Mouse (Mus musculus): ENCODE measurements around the gene Pomgnt1. TPM values are rescaled to one million over a fixed set of nuclear protein-coding genes. Genes with fewer than 3 reads are reported as not detected.

Pomgnt1 gene
- polyA plus RNA-seq, 1 experiment: 75.9 TPM

GRCm38 (mm10) chr4:116141736-116142135, 18.1 kb downstream of the Pomgnt1 start:
- H3K27me3 ChIP-seq (ENCODE audit: control insufficient read depth, insufficient read depth, insufficient read length): no peaks in the 10 kb centered on the region
- TF ChIP-seq MAX (IDR thresholded peaks at IDR 0.05; ENCODE audit: low read depth): no peak
- TF ChIP-seq E2F4 (IDR thresholded peaks at IDR 0.05; ENCODE audit: insufficient read depth): no peak
- TF ChIP-seq TCF3 (IDR thresholded peaks at IDR 0.05; ENCODE audit: insufficient read length, low read depth): no peak
- no peak for TF ChIP-seq USF1 (IDR thresholded peaks at IDR 0.05; ENCODE audit: low read depth)
- TF ChIP-seq MYOG (IDR thresholded peaks at IDR 0.05; ENCODE audit: control insufficient read depth in 1 of 3, insufficient read depth in 1 of 3, insufficient read length in 2 of 3, low read depth in 2 of 3): no peak
- TF ChIP-seq CEBPB (IDR thresholded peaks at IDR 0.05; ENCODE audit: insufficient read depth, poor library complexity, severe bottlenecking): no peak
- no peak for TF ChIP-seq TCF12 (IDR thresholded peaks at IDR 0.05; ENCODE audit: insufficient read depth, poor library complexity, severe bottlenecking)
- TF ChIP-seq REST (IDR thresholded peaks at IDR 0.05; ENCODE audit: insufficient read depth, insufficient read length): no peak
- no peak for TF ChIP-seq POLR2AphosphoS2 (IDR thresholded peaks at IDR 0.05; ENCODE audit: insufficient read length, low read depth)
- no peak for TF ChIP-seq SRF (IDR thresholded peaks at IDR 0.05; ENCODE audit: control insufficient read depth, insufficient read length, low read depth)
- no peak for TF ChIP-seq MYOD1 (IDR thresholded peaks at IDR 0.05; ENCODE audit: control insufficient read depth in 1 of 3, insufficient read length in 2 of 3, low read depth in 2 of 3)
- TF ChIP-seq POLR2A (IDR thresholded peaks at IDR 0.05; ENCODE audit: insufficient read length, low read depth): no peak
- no peaks in the 10 kb centered on the region for H3K79me2 ChIP-seq (ENCODE audit: control insufficient read depth, insufficient read depth)
- peaks cover under 1% of the 10 kb centered on the region for H3K36me3 ChIP-seq (ENCODE audit: control insufficient read depth, insufficient read depth)
- H3K4me2 ChIP-seq (ENCODE audit: low read depth): no peak overlapping the region
- H3K4me3 ChIP-seq: no peak overlapping the region
- H3ac ChIP-seq (ENCODE audit: control insufficient read depth, insufficient read length): no peak overlapping the region

DNA sequence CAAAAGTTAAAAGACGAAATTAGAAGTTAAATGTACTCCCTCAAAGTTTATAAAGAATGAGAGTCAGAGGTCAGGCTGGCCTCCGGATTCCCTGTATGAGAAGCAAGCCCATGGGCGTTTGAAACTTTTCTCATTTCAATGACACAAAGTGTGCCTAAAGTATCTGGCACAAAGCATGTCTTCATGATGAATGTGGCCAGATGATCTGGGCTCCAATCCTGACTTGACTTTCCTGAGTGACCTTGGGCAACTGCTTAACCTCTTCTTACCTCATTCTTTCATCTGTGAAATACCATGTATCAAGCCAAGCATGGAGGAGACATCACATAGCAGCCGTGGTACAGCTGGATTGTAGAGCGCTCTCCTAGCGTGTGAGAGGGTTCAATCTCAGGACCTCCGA, 18.6 kb downstream of the Pomgnt1 start:
- TF ChIP-seq USF1 (IDR thresholded peaks at IDR 0.05; ENCODE audit: low read depth) (no peak), CEBPB (IDR thresholded peaks at IDR 0.05; ENCODE audit: insufficient read depth, poor library complexity, severe bottlenecking) (no peak)
- Histone ChIP-seq H3K36me3 (ENCODE audit: control insufficient read depth, insufficient read depth) (no peaks in the 10 kb centered on the region), H3K4me2 (ENCODE audit: low read depth) (no peak overlapping the region), H3K4me3 (no peak overlapping the region), H3ac (ENCODE audit: control insufficient read depth, insufficient read length) (no peak overlapping the region), H3K79me2 (ENCODE audit: control insufficient read depth, insufficient read depth) (no peaks in the 10 kb centered on the region), H3K27me3 (ENCODE audit: control insufficient read depth, insufficient read depth, insufficient read length) (no peaks in the 10 kb centered on the region)

- Histone ChIP-seq H3ac (ENCODE audit: control insufficient read depth, insufficient read length) (no peak overlapping the region), H3K4me2 (ENCODE audit: low read depth) (peak overlapping the region; percentile 77), H3K4me3 (peak overlapping the region; percentile 46), H3K27me3 (ENCODE audit: control insufficient read depth, insufficient read depth, insufficient read length) (no peaks in the 10 kb centered on the region), H3K79me2 (ENCODE audit: control insufficient read depth, insufficient read depth) (no peaks in the 10 kb centered on the region), H3K36me3 (ENCODE audit: control insufficient read depth, insufficient read depth) (no peaks in the 10 kb centered on the region)
- TF ChIP-seq TCF12 (IDR thresholded peaks at IDR 0.05; ENCODE audit: insufficient read depth, poor library complexity, severe bottlenecking): no peak
- TF ChIP-seq CEBPB (IDR thresholded peaks at IDR 0.05; ENCODE audit: insufficient read depth, poor library complexity, severe bottlenecking): no peak
- no peak for TF ChIP-seq SRF (IDR thresholded peaks at IDR 0.05; ENCODE audit: control insufficient read depth, insufficient read length, low read depth)
- TF ChIP-seq POLR2A (IDR thresholded peaks at IDR 0.05; ENCODE audit: insufficient read length, low read depth): no peak
Measured at GRCm38 (mm10) chr4:116143317-116143811, 19.7 kb downstream of the Pomgnt1 start.

GRCm38 (mm10) chr4:116143891-116144717, 20.5 kb downstream of the Pomgnt1 start:
- Histone ChIP-seq H3K79me2 (ENCODE audit: control insufficient read depth, insufficient read depth) (no peaks in the 10 kb centered on the region), H3K4me2 (ENCODE audit: low read depth) (peak overlapping the region; percentile 77), H3K4me3 (peak overlapping the region; percentile 46), H3ac (ENCODE audit: control insufficient read depth, insufficient read length) (peak overlapping the region; percentile 2), H3K27me3 (ENCODE audit: control insufficient read depth, insufficient read depth, insufficient read length) (no peaks in the 10 kb centered on the region), H3K36me3 (ENCODE audit: control insufficient read depth, insufficient read depth) (no peaks in the 10 kb centered on the region)
- TF ChIP-seq POLR2AphosphoS2 (IDR thresholded peaks at IDR 0.05; ENCODE audit: insufficient read length, low read depth): no peak
- TF ChIP-seq E2F4 (IDR thresholded peaks at IDR 0.05; ENCODE audit: insufficient read depth): no peak
- TF ChIP-seq TCF12 (IDR thresholded peaks at IDR 0.05; ENCODE audit: insufficient read depth, poor library complexity, severe bottlenecking): no peak
- TF ChIP-seq MYOG (IDR thresholded peaks at IDR 0.05; ENCODE audit: control insufficient read depth in 1 of 3, insufficient read depth in 1 of 3, insufficient read length in 2 of 3, low read depth in 2 of 3): no peak
- TF ChIP-seq REST (IDR thresholded peaks at IDR 0.05; ENCODE audit: insufficient read depth, insufficient read length): no peak
- TF ChIP-seq POLR2A (IDR thresholded peaks at IDR 0.05; ENCODE audit: insufficient read length, low read depth): peak; percentile 40

DNA sequence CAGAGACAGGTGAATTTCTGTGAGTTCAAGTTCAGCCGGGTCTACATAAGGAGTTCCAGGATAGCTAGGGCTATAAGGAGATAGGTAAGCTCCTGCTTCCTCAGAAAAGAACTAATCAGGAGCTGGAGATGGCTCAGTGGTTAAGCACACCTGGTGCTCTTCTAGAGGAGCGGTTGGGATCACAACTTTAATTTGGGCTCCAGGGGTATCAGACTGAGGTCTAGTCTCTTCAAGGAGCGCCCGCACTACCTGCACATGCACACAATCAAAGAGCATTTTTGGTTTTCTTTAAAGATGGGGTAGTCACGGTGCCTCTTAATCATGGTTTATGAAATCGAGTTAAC, 26.1 kb downstream of the Pomgnt1 start:
- H3K27me3 ChIP-seq (ENCODE audit: control insufficient read depth, insufficient read depth, insufficient read length): no peaks in the 10 kb centered on the region

More for the DNA sequence above, 26.1 kb downstream of the Pomgnt1 start:
- TF ChIP-seq USF1 (IDR thresholded peaks at IDR 0.05; ENCODE audit: low read depth): no peak
- TF ChIP-seq CEBPB (IDR thresholded peaks at IDR 0.05; ENCODE audit: insufficient read depth, poor library complexity, severe bottlenecking): no peak
- no peak for TF ChIP-seq MAX (IDR thresholded peaks at IDR 0.05; ENCODE audit: low read depth)
- no peak for TF ChIP-seq TCF3 (IDR thresholded peaks at IDR 0.05; ENCODE audit: insufficient read length, low read depth)
- TF ChIP-seq MYOD1 (IDR thresholded peaks at IDR 0.05; ENCODE audit: control insufficient read depth in 1 of 3, insufficient read length in 2 of 3, low read depth in 2 of 3): no peak
- TF ChIP-seq E2F4 (IDR thresholded peaks at IDR 0.05; ENCODE audit: insufficient read depth): no peak
- no peak for TF ChIP-seq TCF12 (IDR thresholded peaks at IDR 0.05; ENCODE audit: insufficient read depth, poor library complexity, severe bottlenecking)
- TF ChIP-seq REST (IDR thresholded peaks at IDR 0.05; ENCODE audit: insufficient read depth, insufficient read length): no peak
- no peak for TF ChIP-seq SRF (IDR thresholded peaks at IDR 0.05; ENCODE audit: control insufficient read depth, insufficient read length, low read depth)
- no peak for TF ChIP-seq POLR2A (IDR thresholded peaks at IDR 0.05; ENCODE audit: insufficient read length, low read depth)
- no peak for TF ChIP-seq MYOG (IDR thresholded peaks at IDR 0.05; ENCODE audit: control insufficient read depth in 1 of 3, insufficient read depth in 1 of 3, insufficient read length in 2 of 3, low read depth in 2 of 3)
- no peak for TF ChIP-seq POLR2AphosphoS2 (IDR thresholded peaks at IDR 0.05; ENCODE audit: insufficient read length, low read depth)
- Histone ChIP-seq H3K79me2 (ENCODE audit: control insufficient read depth, insufficient read depth) (peaks cover 20% of the 10 kb centered on the region), H3K4me2 (ENCODE audit: low read depth) (peak overlapping the region; percentile 79), H3K4me3 (peak overlapping the region; percentile 95), H3ac (ENCODE audit: control insufficient read depth, insufficient read length) (peak overlapping the region; percentile 68), H3K36me3 (ENCODE audit: control insufficient read depth, insufficient read depth) (peaks cover 19% of the 10 kb centered on the region)
